Mouse (Mus musculus): ENCODE results near the gene Cln3. TPM values are rescaled to one million over a fixed set of nuclear protein-coding genes. Genes with fewer than 3 reads are reported as not detected.

The Cln3 gene
- polyA plus RNA-seq, 1 experiment, result 44.9 TPM

DNA sequence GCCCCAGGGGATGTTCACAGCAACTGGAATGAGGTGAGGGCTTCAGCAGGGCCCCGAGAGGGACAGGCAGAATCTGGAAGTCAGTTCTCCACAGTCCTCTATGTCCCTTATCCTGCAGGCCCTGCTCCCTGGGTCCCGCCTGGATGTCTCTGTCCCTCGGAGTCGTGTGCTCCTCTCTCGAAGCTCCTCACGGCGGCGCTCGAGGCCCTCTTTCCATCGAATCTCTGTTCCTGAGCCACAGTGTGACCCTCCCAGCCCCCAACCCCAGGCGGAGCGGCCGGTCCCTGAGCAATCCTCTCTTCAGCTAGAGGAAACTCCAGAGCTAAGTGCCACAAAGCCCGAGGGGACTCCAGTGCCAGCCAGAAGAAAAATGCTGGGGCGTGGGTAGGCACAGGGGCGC is 2.2 kb upstream of the Cln3 start:
- H3K36me3 ChIP-seq (ENCODE audit: control insufficient read depth, insufficient read depth, low read length, poor library complexity, severe bottlenecking), result no peaks in the 10 kb centered on the region
- TF ChIP-seq EP300 (IDR thresholded peaks at IDR 0.05; ENCODE audit: insufficient read depth, low read depth, low read length), result no peak
- TF ChIP-seq POLR2A (IDR thresholded peaks at IDR 0.05; ENCODE audit: insufficient read depth, low read length), result no peak
- peak; percentile 81 for TF ChIP-seq CTCF (IDR thresholded peaks at IDR 0.05; ENCODE audit: low read depth, low read length)
- H3K9me3 ChIP-seq (replicated peaks; ENCODE audit: control insufficient read depth, insufficient read depth, low read length, poor library complexity, severe bottlenecking), result no peaks in the 10 kb centered on the region
- H3K4me3 ChIP-seq (ENCODE audit: low read depth, low read length), result peak overlapping the region; percentile 29
- H3K27me3 ChIP-seq (ENCODE audit: control insufficient read depth, insufficient read depth, low read length, poor library complexity, severe bottlenecking), result no peaks in the 10 kb centered on the region
- H3K27ac ChIP-seq (ENCODE audit: insufficient read depth, low read length), result no peak overlapping the region
- H3K4me1 ChIP-seq (ENCODE audit: control insufficient read depth, insufficient read depth, low read length), result peaks cover 1% of the 10 kb centered on the region
- H3K9ac ChIP-seq (ENCODE audit: low read depth, poor library complexity, severe bottlenecking), result peak overlapping the region; percentile 31

DNA sequence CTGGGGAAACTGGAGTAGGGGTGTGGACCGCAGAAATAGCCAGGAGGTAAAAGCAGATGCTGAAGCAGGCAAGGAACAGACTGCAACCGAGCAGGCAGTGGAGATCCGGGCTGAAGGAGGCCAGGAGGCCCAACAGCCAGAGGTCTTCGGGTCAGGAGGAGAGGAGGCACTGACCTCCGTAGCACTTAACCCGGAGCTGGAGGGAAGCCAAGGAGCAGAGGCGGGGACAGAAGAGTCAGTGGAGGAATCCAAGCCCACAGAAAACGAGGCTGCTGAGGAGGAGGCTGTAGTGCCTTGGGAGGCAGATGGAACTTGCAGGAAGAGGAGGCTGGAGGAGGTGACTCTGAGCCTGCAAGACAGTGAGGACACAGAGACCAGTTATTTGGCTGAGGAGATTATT is 1.2 kb upstream of the Cln3 start:
- no peaks in the 10 kb centered on the region for H3K9me3 ChIP-seq (replicated peaks; ENCODE audit: control insufficient read depth, insufficient read depth, low read length, poor library complexity, severe bottlenecking)
- no peaks in the 10 kb centered on the region for H3K36me3 ChIP-seq (ENCODE audit: control insufficient read depth, insufficient read depth, low read length, poor library complexity, severe bottlenecking)
- no peaks in the 10 kb centered on the region for H3K27me3 ChIP-seq (ENCODE audit: control insufficient read depth, insufficient read depth, low read length, poor library complexity, severe bottlenecking)
- peaks cover 1% of the 10 kb centered on the region for H3K4me1 ChIP-seq (ENCODE audit: control insufficient read depth, insufficient read depth, low read length)
- TF ChIP-seq CTCF (IDR thresholded peaks at IDR 0.05; ENCODE audit: low read depth, low read length), result no peak
- TF ChIP-seq POLR2A (IDR thresholded peaks at IDR 0.05; ENCODE audit: insufficient read depth, low read length), result no peak
- no peak for TF ChIP-seq EP300 (IDR thresholded peaks at IDR 0.05; ENCODE audit: insufficient read depth, low read depth, low read length)
- H3K9ac ChIP-seq (ENCODE audit: low read depth, poor library complexity, severe bottlenecking), result no peak overlapping the region
- no peak overlapping the region for H3K4me3 ChIP-seq (ENCODE audit: low read depth, low read length)
- H3K27ac ChIP-seq (ENCODE audit: insufficient read depth, low read length), result no peak overlapping the region

DNA sequence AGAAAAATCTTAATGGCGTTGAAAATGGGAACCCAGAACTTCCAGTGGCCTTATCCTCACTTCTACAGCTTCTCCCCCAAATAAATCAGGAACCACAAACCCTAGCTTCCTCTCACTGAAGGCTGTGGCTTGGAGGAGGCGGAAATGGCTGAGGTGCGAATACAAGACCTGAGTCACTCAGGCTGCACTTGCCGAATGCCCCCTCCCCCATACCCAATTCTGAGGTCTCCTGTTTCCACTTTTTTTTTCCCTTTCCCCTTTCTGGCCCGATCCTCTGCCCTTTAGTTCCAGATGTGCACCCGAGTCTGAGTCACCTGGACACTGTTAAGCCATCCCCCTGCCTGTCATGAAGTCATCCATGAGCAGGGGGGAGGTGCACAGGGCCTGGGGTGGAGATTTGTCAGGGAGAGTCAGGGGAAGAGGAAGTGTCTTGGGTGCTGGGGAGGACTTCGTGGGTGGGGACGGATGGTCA is 1.1 kb downstream of the Cln3 start, which contains the start of gene Apobr:
TSS of gene Apobr (plus strand) at position 437 of the 472 bp plus-strand sequence.
- peaks cover 1% of the 10 kb centered on the region for H3K4me1 ChIP-seq (ENCODE audit: control insufficient read depth, insufficient read depth, low read length)
- H3K36me3 ChIP-seq (ENCODE audit: control insufficient read depth, insufficient read depth, low read length, poor library complexity, severe bottlenecking), result no peaks in the 10 kb centered on the region; the same call in 1 of the 2 replicates
- no peaks in the 10 kb centered on the region for H3K27me3 ChIP-seq (ENCODE audit: control insufficient read depth, insufficient read depth, low read length, poor library complexity, severe bottlenecking)
- H3K9me3 ChIP-seq (replicated peaks; ENCODE audit: control insufficient read depth, insufficient read depth, low read length, poor library complexity, severe bottlenecking), result no peaks in the 10 kb centered on the region
- no peak for TF ChIP-seq POLR2A (IDR thresholded peaks at IDR 0.05; ENCODE audit: insufficient read depth, low read length)
- no peak for TF ChIP-seq EP300 (IDR thresholded peaks at IDR 0.05; ENCODE audit: insufficient read depth, low read depth, low read length)
- TF ChIP-seq CTCF (IDR thresholded peaks at IDR 0.05; ENCODE audit: low read depth, low read length), result no peak
- H3K9ac ChIP-seq (ENCODE audit: low read depth, poor library complexity, severe bottlenecking), result peak within 1 kb of the TSS; percentile 87
- H3K4me3 ChIP-seq (ENCODE audit: low read depth, low read length), result peak within 1 kb of the TSS; percentile 87
- H3K27ac ChIP-seq (ENCODE audit: insufficient read depth, low read length), result peak within 1 kb of the TSS; percentile 71

DNA sequence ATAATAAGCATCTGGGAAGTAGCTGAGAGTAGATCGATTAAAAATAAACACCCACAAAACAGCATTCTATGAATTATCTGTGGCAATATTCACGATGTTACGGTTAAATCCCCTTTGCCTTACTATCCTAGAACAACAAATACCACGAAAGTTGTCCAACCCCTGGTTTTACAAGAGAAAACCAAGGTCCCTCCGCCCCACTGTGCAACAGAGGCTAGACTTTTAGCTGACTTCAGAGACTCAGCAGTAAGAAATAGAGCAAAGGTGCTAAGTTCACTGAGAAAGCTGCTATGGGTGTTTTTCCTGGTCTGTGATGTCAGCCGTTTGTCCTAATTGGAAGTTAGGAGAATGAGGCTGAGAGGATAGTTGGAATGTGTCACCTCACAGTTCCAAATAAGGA is 1.9 kb downstream of the Cln3 start:
- peaks cover 1% of the 10 kb centered on the region for H3K4me1 ChIP-seq (ENCODE audit: control insufficient read depth, insufficient read depth, low read length)
- no peak for TF ChIP-seq CTCF (IDR thresholded peaks at IDR 0.05; ENCODE audit: low read depth, low read length)

DNA sequence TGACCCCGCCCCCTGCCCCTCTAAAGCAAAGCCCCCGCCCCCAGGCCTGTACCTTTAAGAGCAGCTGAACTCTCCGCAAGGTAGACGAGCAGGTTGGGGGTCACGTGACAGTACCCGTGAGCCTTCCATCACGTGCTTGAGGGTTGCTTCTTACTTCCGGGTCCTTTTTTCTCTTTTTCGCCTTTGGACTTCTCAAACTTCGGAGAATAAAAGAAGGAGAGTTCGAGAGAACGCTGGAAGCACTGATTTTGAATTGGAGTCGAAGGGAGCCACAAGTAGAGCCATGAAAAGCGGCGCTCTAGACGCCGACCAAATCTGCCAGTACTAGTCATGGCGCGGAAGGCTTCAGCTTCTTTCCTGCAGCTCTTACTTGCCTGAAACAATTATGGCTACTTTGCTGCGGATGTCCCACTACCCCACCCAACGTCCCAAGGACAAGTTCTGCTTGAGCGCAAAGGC is 2.3 kb downstream of the Cln3 start:
- Histone ChIP-seq H3K27me3 (ENCODE audit: control insufficient read depth, insufficient read depth, low read length, poor library complexity, severe bottlenecking) (no peaks in the 10 kb centered on the region), H3K4me1 (ENCODE audit: control insufficient read depth, insufficient read depth, low read length) (peaks cover 1% of the 10 kb centered on the region), H3K9me3 (replicated peaks; ENCODE audit: control insufficient read depth, insufficient read depth, low read length, poor library complexity, severe bottlenecking) (no peaks in the 10 kb centered on the region), H3K27ac (ENCODE audit: insufficient read depth, low read length) (peak overlapping the region; percentile 71), H3K9ac (ENCODE audit: low read depth, poor library complexity, severe bottlenecking) (peak overlapping the region; percentile 87), H3K4me3 (ENCODE audit: low read depth, low read length) (peak overlapping the region; percentile 87), H3K36me3 (ENCODE audit: control insufficient read depth, insufficient read depth, low read length, poor library complexity, severe bottlenecking) (peaks cover 3% of the 10 kb centered on the region; the same call in 1 of the 2 replicates)
- TF ChIP-seq CTCF (IDR thresholded peaks at IDR 0.05; ENCODE audit: low read depth, low read length), result no peak
- no peak for TF ChIP-seq EP300 (IDR thresholded peaks at IDR 0.05; ENCODE audit: insufficient read depth, low read depth, low read length)
- no peak for TF ChIP-seq POLR2A (IDR thresholded peaks at IDR 0.05; ENCODE audit: insufficient read depth, low read length)

More for the DNA sequence above, 1.9 kb downstream of the Cln3 start:
- peak overlapping the region; percentile 71 for H3K27ac ChIP-seq (ENCODE audit: insufficient read depth, low read length)
- no peaks in the 10 kb centered on the region for H3K27me3 ChIP-seq (ENCODE audit: control insufficient read depth, insufficient read depth, low read length, poor library complexity, severe bottlenecking)
- peak overlapping the region; percentile 87 for H3K9ac ChIP-seq (ENCODE audit: low read depth, poor library complexity, severe bottlenecking)
- H3K36me3 ChIP-seq (ENCODE audit: control insufficient read depth, insufficient read depth, low read length, poor library complexity, severe bottlenecking), result no peaks in the 10 kb centered on the region; the same call in 1 of the 2 replicates
- peak overlapping the region; percentile 87 for H3K4me3 ChIP-seq (ENCODE audit: low read depth, low read length)
- no peaks in the 10 kb centered on the region for H3K9me3 ChIP-seq (replicated peaks; ENCODE audit: control insufficient read depth, insufficient read depth, low read length, poor library complexity, severe bottlenecking)

DNA sequence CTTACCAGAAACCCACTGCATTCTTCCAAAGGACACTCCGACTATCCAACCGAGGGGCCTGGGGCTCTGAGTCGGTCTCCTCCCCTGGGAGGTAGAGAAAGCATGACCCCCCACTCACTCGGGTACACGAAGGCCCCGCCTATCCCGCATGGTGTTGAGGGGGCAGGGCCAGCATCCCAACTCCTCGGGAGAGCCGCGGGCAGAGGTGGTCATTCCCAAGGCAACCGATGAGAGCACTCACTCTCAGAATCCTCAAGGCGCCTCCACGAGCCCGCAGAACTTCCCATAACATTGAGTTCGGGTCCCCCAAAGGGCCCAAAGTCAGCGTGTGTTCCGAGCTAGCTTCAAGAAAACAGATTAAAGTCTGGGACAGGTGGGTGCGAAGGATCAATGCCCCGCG is 2.9 kb downstream of the Cln3 start:
- Histone ChIP-seq H3K27me3 (ENCODE audit: control insufficient read depth, insufficient read depth, low read length, poor library complexity, severe bottlenecking) (no peaks in the 10 kb centered on the region), H3K4me1 (ENCODE audit: control insufficient read depth, insufficient read depth, low read length) (peaks cover 1% of the 10 kb centered on the region), H3K9ac (ENCODE audit: low read depth, poor library complexity, severe bottlenecking) (peak overlapping the region; percentile 87), H3K4me3 (ENCODE audit: low read depth, low read length) (peak overlapping the region; percentile 87), H3K36me3 (ENCODE audit: control insufficient read depth, insufficient read depth, low read length, poor library complexity, severe bottlenecking) (peaks cover 6% of the 10 kb centered on the region; the same call in 1 of the 2 replicates), H3K27ac (ENCODE audit: insufficient read depth, low read length) (no peak overlapping the region), H3K9me3 (replicated peaks; ENCODE audit: control insufficient read depth, insufficient read depth, low read length, poor library complexity, severe bottlenecking) (no peaks in the 10 kb centered on the region)
- TF ChIP-seq POLR2A (IDR thresholded peaks at IDR 0.05; ENCODE audit: insufficient read depth, low read length) (no peak), EP300 (IDR thresholded peaks at IDR 0.05; ENCODE audit: insufficient read depth, low read depth, low read length) (no peak), CTCF (IDR thresholded peaks at IDR 0.05; ENCODE audit: low read depth, low read length) (no peak)
